In the genomic region with DNA sequence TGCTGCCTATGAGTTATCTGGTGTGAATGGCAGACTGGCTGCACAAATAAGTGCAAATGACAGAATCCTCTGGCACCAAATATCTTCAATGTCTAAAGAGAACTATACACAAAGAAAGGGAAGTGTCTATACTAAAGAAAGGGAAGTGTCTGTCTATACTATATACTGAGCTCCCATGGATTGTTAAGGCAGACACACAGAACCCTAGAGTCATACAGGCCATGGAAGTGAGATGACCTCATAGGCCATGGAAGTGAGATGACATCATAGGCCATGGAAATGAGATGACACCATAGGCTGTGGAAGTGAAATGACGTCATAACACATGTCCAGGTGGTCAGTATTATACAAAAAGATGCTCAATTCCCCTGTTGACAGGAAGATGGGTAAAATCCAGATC, we compare ENCODE assay signal across 25 mouse cellular contexts.
"Had no signal": no experiment of that assay in that cellular context is flagged by ENCODE, and none has a peak within 500 bp of the region (broad histone marks: within the 10 kb centered on the region; RNA-seq: fewer than 3 reads in every experiment).

No protein-coding gene starts in this region.

- H3K27me3 ChIP-seq: heart, embryonic 12.5 days; hindbrain, embryonic 12.5 days; intestine, embryonic 15.5 days; limb, embryonic 13.5 days; limb, embryonic 15.5 days; liver, embryonic 12.5 days had no signal

- H3K4me3 ChIP-seq: gastrocnemius, adult 2 months; heart, adult 2 months; heart, embryonic 12.5 days; hindbrain, embryonic 10.5 days; hindbrain, embryonic 12.5 days; intestine, embryonic 15.5 days; layer of hippocampus, adult 2 months; limb, embryonic 13.5 days; limb, embryonic 15.5 days; liver, embryonic 12.5 days had no signal

- H3K27ac ChIP-seq: gastrocnemius, adult 2 months; heart, adult 2 months; hindbrain, embryonic 10.5 days; hindbrain, embryonic 12.5 days; hindbrain, embryonic 14.5 days; intestine, embryonic 15.5 days; limb, embryonic 13.5 days; limb, embryonic 15.5 days; liver, embryonic 12.5 days; liver, embryonic 14.5 days had no signal

- H3K9ac ChIP-seq: heart, embryonic 12.5 days; hindbrain, embryonic 12.5 days; hindbrain, embryonic 14.5 days; intestine, embryonic 15.5 days; limb, embryonic 13.5 days; limb, embryonic 15.5 days; liver, embryonic 12.5 days; liver, embryonic 14.5 days had no signal

- ATAC-seq: hindbrain, embryonic 16.5 days; inflammation-experienced regulatory T-cells, adult 6 months; intestine, embryonic 15.5 days; intestine, postnatal 0 days; liver, embryonic 12.5 days had no signal

- H3K36me3 ChIP-seq: heart, embryonic 12.5 days; hindbrain, embryonic 10.5 days; hindbrain, embryonic 12.5 days; intestine, embryonic 15.5 days; limb, embryonic 13.5 days; limb, embryonic 15.5 days; liver, embryonic 12.5 days had no signal

- H3K4me1 ChIP-seq: hindbrain, embryonic 10.5 days; hindbrain, embryonic 12.5 days; intestine, embryonic 15.5 days; limb, embryonic 15.5 days; liver, embryonic 12.5 days had no signal

- DNase-seq: gastrocnemius, adult 2 months; gastrocnemius, postnatal 14 days; gastrocnemius, postnatal 36 days; heart, adult 2 months; heart, postnatal 10 days; heart, postnatal 4 days; kidney, adult 18-20 months; kidney, adult 8-10 months; kidney, postnatal 10 days; kidney, postnatal 25 days; kidney, postnatal 4 days; left cerebral cortex, postnatal 4 days had no signal

- H3K9me3 ChIP-seq: heart, embryonic 12.5 days; hindbrain, embryonic 10.5 days; hindbrain, embryonic 12.5 days; intestine, embryonic 15.5 days; limb, embryonic 13.5 days; limb, embryonic 15.5 days; liver, embryonic 12.5 days had no signal

- H3K4me2 ChIP-seq: heart, embryonic 12.5 days; hindbrain, embryonic 12.5 days; hindbrain, embryonic 14.5 days; intestine, embryonic 15.5 days; limb, embryonic 13.5 days; limb, embryonic 15.5 days; liver, embryonic 12.5 days had no signal
